Mouse (Mus musculus) thymus, adult 2 months (tissue): ENCODE measurements around the gene Fgfr2. TPM values are rescaled to one million over a fixed set of nuclear protein-coding genes. Genes with fewer than 3 reads are reported as not detected.

Experiments
- DNase-seq: peaks from one replicate; pipeline ENCODE4 v3.0.0; 2021
- H3K27ac ChIP-seq: fragments of 200-500 bp; 2 replicates; pipeline ENCODE4 v1.5.1; 2012; ENCODE audit warnings: low read length, control low read depth; ENCODE audit not compliant: control insufficient read depth, insufficient read depth
- H3K27me3 ChIP-seq: fragments of 200-500 bp; 2 replicates; pipeline ENCODE4 v1.6.1; 2012; ENCODE audit warnings: mild to moderate bottlenecking, low read length, moderate library complexity, mixed read lengths; ENCODE audit not compliant: control insufficient read depth, insufficient read depth
- H3K36me3 ChIP-seq: fragments of 200-500 bp; 2 replicates; pipeline ENCODE4 v1.6.1; 2012; ENCODE audit warnings: mild to moderate bottlenecking, low read length, moderate library complexity; ENCODE audit not compliant: control insufficient read depth, insufficient read depth
- H3K4me1 ChIP-seq: fragments of 200-500 bp; replicated peaks from 2 replicates; pipeline ENCODE4 v1.6.1; 2012; ENCODE audit warnings: low read length; ENCODE audit not compliant: control insufficient read depth, insufficient read depth
- H3K4me3 ChIP-seq: fragments of 200-500 bp; 2 replicates; pipeline ENCODE4 v1.5.1; 2012; ENCODE audit warnings: mild to moderate bottlenecking, low read length, control low read depth, moderate library complexity; ENCODE audit not compliant: control insufficient read depth, insufficient read depth
- CTCF ChIP-seq: fragments of 200-500 bp; IDR thresholded peaks from 2 replicates; pipeline ENCODE4 v1.5.1; 2012; ENCODE audit warnings: mild to moderate bottlenecking, control low read depth, low read length, moderate library complexity, borderline replicate concordance; ENCODE audit not compliant: control insufficient read depth, poor library complexity, insufficient read depth; ENCODE audit errors: extremely low read depth
- POLR2A ChIP-seq: fragments of 200-500 bp; IDR thresholded peaks from 2 replicates; pipeline ENCODE4 v1.6.1; 2012; ENCODE audit warnings: mild to moderate bottlenecking, low read length, control low read depth, moderate library complexity; ENCODE audit not compliant: control insufficient read depth, poor library complexity, insufficient read depth; ENCODE audit errors: extremely low read depth
- WGBS: fragments of 180-500 bp; shearing (Covaris S2); methylation state at CpG from one replicate; pipeline ENCODE4 v1.1.7; 2018; 5-methylcytosine and 5-hydroxymethylcytosine counted together
- polyA plus RNA-seq: library from polyadenylated mRNA; depleted of rRNA; stranded (reverse); fragments of >200 nt; gene quantifications from 2 replicates; pipeline ENCODE4 v1.2.3, GENCODE M21; 2012

Gene Fgfr2
- polyA plus RNA-seq, 1 experiment: 12.1 TPM

DNA sequence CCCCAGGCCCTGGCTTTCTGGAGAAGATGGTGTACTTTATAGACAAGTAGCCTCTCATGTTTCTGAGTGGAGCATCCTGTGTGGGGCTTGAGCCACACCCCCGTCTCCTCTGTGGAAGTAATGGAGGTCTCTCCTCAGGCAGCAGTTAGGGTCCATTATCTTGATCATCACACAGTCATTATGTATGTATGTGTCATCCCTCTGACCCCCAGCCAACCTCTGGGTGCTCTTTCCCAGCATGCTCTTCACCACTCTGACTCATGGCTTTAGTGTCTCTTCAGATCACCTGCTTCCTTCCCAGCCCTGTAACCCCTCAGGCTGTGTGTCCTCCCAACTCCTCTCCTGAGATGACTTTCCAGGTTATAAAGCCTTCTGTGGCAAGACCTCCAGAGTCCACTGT lies 481.5 kb downstream of the Fgfr2 start:
- 100% methylated on average over 1 of the region's 1 CpGs for WGBS
- no peak for TF ChIP-seq CTCF
- TF ChIP-seq POLR2A: no peak
- Histone ChIP-seq H3K4me1 (no peaks in the 10 kb centered on the region), H3K4me3 (no peak overlapping the region), H3K27me3 (no peaks in the 10 kb centered on the region), H3K27ac (no peak overlapping the region), H3K36me3 (no peaks in the 10 kb centered on the region)
- no peak for DNase-seq

GRCm38 (mm10) chr7:132640946-132641345 lies 482.2 kb downstream of the Fgfr2 start:
- 84% methylated on average over 9 of the region's 9 CpGs for WGBS
- Histone ChIP-seq H3K27ac (no peak overlapping the region), H3K4me3 (no peak overlapping the region), H3K36me3 (no peaks in the 10 kb centered on the region), H3K27me3 (no peaks in the 10 kb centered on the region), H3K4me1 (no peaks in the 10 kb centered on the region)
- DNase-seq: no peak
- TF ChIP-seq POLR2A (no peak), CTCF (no peak)

- TF ChIP-seq CTCF (no peak), POLR2A (no peak)
- 73% methylated on average over 12 of the region's 12 CpGs for WGBS
- Histone ChIP-seq H3K4me3 (no peak overlapping the region), H3K27ac (no peak overlapping the region), H3K4me1 (no peaks in the 10 kb centered on the region), H3K36me3 (no peaks in the 10 kb centered on the region), H3K27me3 (no peaks in the 10 kb centered on the region)
- peak; percentile 37 for DNase-seq
These were observed 484.6 kb downstream of the Fgfr2 start for GRCm38 (mm10) chr7:132638446-132639087.

DNA sequence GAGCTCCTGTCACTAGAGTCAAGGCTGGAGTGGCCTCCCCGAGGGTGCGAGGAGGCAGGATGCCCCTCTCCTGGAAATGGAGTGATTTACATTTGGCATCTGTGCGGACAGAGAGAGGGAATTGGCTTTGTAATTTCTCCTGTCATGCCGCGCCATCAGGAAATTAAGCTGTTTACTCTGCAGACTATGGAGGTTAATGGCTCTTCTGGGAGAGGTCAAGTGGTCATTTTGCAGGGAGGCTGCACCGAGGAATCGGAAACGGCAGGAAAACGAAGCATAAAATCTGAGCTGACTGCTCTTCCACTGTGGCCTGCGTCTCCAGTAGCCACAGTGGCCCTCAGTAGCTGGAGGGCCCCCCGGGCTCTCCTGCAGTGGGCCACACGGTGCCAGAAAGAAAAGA lies 485.9 kb downstream of the Fgfr2 start:
- Histone ChIP-seq H3K4me3 (no peak overlapping the region), H3K4me1 (no peaks in the 10 kb centered on the region), H3K27me3 (no peaks in the 10 kb centered on the region), H3K36me3 (no peaks in the 10 kb centered on the region), H3K27ac (no peak overlapping the region)
- DNase-seq: no peak
- no peak for TF ChIP-seq CTCF
- TF ChIP-seq POLR2A: no peak
- 93% methylated on average over 12 of the region's 12 CpGs for WGBS

GRCm38 (mm10) chr7:132631313-132631712 lies 491.8 kb downstream of the Fgfr2 start:
- DNase-seq: no peak
- no peak overlapping the region for H3K4me3 ChIP-seq
- H3K36me3 ChIP-seq: no peaks in the 10 kb centered on the region
- H3K27ac ChIP-seq: no peak overlapping the region
- 48% methylated on average over 11 of the region's 11 CpGs for WGBS
- no peaks in the 10 kb centered on the region for H3K27me3 ChIP-seq
- H3K4me1 ChIP-seq: no peaks in the 10 kb centered on the region
- no peak for TF ChIP-seq POLR2A
- TF ChIP-seq CTCF: no peak

- Histone ChIP-seq H3K27ac (no peak overlapping the region), H3K27me3 (no peaks in the 10 kb centered on the region), H3K4me3 (no peak overlapping the region), H3K4me1 (no peaks in the 10 kb centered on the region), H3K36me3 (no peaks in the 10 kb centered on the region)
- WGBS: 90% methylated on average over 3 of the region's 3 CpGs
- TF ChIP-seq CTCF (no peak), POLR2A (no peak)
- DNase-seq: no peak
These were observed 495.7 kb downstream of the Fgfr2 start for GRCm38 (mm10) chr7:132627448-132627847.

- no peaks in the 10 kb centered on the region for H3K27me3 ChIP-seq
- no peaks in the 10 kb centered on the region for H3K36me3 ChIP-seq
- H3K4me3 ChIP-seq: no peak overlapping the region
- 82% methylated on average over 4 of the region's 4 CpGs for WGBS
- DNase-seq: no peak
- H3K4me1 ChIP-seq: no peaks in the 10 kb centered on the region
- no peak overlapping the region for H3K27ac ChIP-seq
- TF ChIP-seq POLR2A (no peak), CTCF (no peak)
These were observed 497.0 kb downstream of the Fgfr2 start for GRCm38 (mm10) chr7:132626174-132626573.
